Mouse (Mus musculus) forebrain, postnatal 0 days (tissue): ENCODE results near the gene Qk. TPM values are rescaled to one million over a fixed set of nuclear protein-coding genes. Genes with fewer than 3 reads are reported as not detected.

Experiments
- ATAC-seq: fragments of 200-750 bp; cut with Nextera tagmentation; 2 replicates; pipeline ENCODE4 v1.8.0; 2017; ENCODE audit warnings: mild to moderate bottlenecking, moderate library complexity
- DNase-seq: peaks from one replicate; pipeline ENCODE4 v3.0.0-alpha.2; 2015
- H3K27ac ChIP-seq: fragments of 300-500 bp; sonication (generic); 2 replicates; pipeline ENCODE4 v1.5.1; 2014; ENCODE audit warnings: low read depth, mild to moderate bottlenecking, antibody characterized with exemption, low read length, moderate library complexity, mixed read lengths
- H3K27me3 ChIP-seq: fragments of 300-500 bp; sonication (generic); 2 replicates; pipeline ENCODE4 v1.6.1; 2014; ENCODE audit warnings: mild to moderate bottlenecking, low read length, mixed read lengths; ENCODE audit not compliant: insufficient read depth
- H3K36me3 ChIP-seq: fragments of 300-500 bp; sonication (generic); 2 replicates; pipeline ENCODE4 v1.6.1; 2014; ENCODE audit warnings: mild to moderate bottlenecking, moderate library complexity; ENCODE audit not compliant: insufficient read depth
- H3K4me1 ChIP-seq: fragments of 300-500 bp; sonication (generic); 2 replicates; pipeline ENCODE4 v1.6.1; 2014; ENCODE audit warnings: antibody characterized with exemption; ENCODE audit not compliant: insufficient read depth
- H3K4me2 ChIP-seq: fragments of 300-500 bp; sonication (generic); 2 replicates; pipeline ENCODE4 v1.6.1; 2014; ENCODE audit warnings: low read depth, mild to moderate bottlenecking, moderate library complexity
- H3K4me3 ChIP-seq: fragments of 300-500 bp; sonication (generic); 2 replicates; pipeline ENCODE4 v1.5.1; 2014; ENCODE audit warnings: low read depth, low read length, mixed read lengths
- H3K9ac ChIP-seq: fragments of 300-500 bp; sonication (generic); 2 replicates; pipeline ENCODE4 v1.6.1; 2014; ENCODE audit warnings: mild to moderate bottlenecking
- H3K9me3 ChIP-seq: fragments of 300-500 bp; sonication (generic); 2 replicates; pipeline ENCODE4 v1.6.1; 2016; ENCODE audit warnings: low read length
- CTCF ChIP-seq: sonication (generic); IDR thresholded peaks from 2 replicates; pipeline ENCODE4 v1.5.1; 2016; ENCODE audit warnings: antibody characterized with exemption, control low read depth, low read depth
- whole genome bisulfite sequencing: fragments of 180-500 bp; shearing (Covaris S2); extraction: QIAGEN DNeasy Blood & Tissue Kit; methylation state at CpG from one replicate; pipeline ENCODE4 v1.1.7; 2014; 5-methylcytosine and 5-hydroxymethylcytosine counted together
- polyA plus RNA-seq: library from polyadenylated mRNA; unstranded; fragments of >200 nt; fragmentation: Nextera tagmentation; extraction: Ambion mirVana; gene quantifications from 2 replicates; pipeline ENCODE4 v1.2.1, GENCODE M21; 2015
- total RNA-seq: library from RNA; depleted of rRNA; stranded (reverse); fragments of >200 nt; gene quantifications from 2 replicates; pipeline ENCODE4 v1.2.3, GENCODE M21; 2014

The Qk gene
- total and polyA plus RNA-seq, 2 experiments from 2014 or later, result 43.0 to 225 TPM

DNA sequence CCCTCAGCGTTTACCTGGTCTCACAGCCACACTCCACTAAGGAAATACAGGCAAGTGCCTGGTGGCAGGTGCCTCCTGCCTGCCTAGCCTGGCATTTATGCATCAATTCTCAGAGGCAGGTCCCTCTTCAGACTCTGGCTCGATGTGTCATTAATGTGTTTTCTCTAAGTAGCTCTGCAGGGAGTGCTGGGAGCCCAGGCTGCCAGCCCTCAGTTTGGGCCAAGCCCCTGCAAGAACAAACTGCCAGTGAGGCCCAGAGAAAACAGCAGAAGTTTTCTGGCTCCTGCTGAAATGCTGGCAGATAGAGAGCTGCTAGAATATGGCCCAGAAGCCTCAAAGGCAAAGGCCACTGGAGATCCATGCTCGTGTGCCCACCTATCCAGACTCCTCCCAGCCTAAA is 131.2 kb downstream of the Qk start:
- no peak for TF ChIP-seq CTCF
- 57% methylated on average over 3 of the region's 3 CpGs for WGBS
- Histone ChIP-seq H3K36me3 (no peaks in the 10 kb centered on the region), H3K9me3 (no peaks in the 10 kb centered on the region), H3K4me1 (no peaks in the 10 kb centered on the region), H3K27ac (peak overlapping the region; percentile 47; the same call in 1 of the 2 replicates), H3K27me3 (no peaks in the 10 kb centered on the region), H3K9ac (no peak overlapping the region), H3K4me3 (no peak overlapping the region), H3K4me2 (no peak overlapping the region)
- DNase-seq, result no peak
- ATAC-seq, result 0 out of 2 replicates have a peak, but pooled peaks have one; percentile 56

- Histone ChIP-seq H3K9ac (no peak overlapping the region), H3K36me3 (no peaks in the 10 kb centered on the region), H3K4me1 (no peaks in the 10 kb centered on the region), H3K4me3 (no peak overlapping the region), H3K27ac (no peak overlapping the region), H3K9me3 (no peaks in the 10 kb centered on the region), H3K27me3 (no peaks in the 10 kb centered on the region), H3K4me2 (no peak overlapping the region)
- peak; percentile 36 for ATAC-seq
- DNase-seq, result no peak
- 55% methylated on average over 4 of the region's 4 CpGs for WGBS
- no peak for TF ChIP-seq CTCF
Measured at GRCm38 (mm10) chr17:10187431-10188020, 132.1 kb downstream of the Qk start.

GRCm38 (mm10) chr17:10181761-10182160 is 137.9 kb downstream of the Qk start:
- Histone ChIP-seq H3K4me1 (no peaks in the 10 kb centered on the region), H3K27ac (no peak overlapping the region), H3K9ac (no peak overlapping the region), H3K36me3 (no peaks in the 10 kb centered on the region), H3K4me2 (no peak overlapping the region), H3K4me3 (no peak overlapping the region), H3K27me3 (no peaks in the 10 kb centered on the region), H3K9me3 (no peaks in the 10 kb centered on the region)
- DNase-seq (no peak), ATAC-seq (no peak)
- TF ChIP-seq CTCF, result no peak
- WGBS, result 66% methylated on average over 6 of the region's 6 CpGs

- ATAC-seq, result no peak
- Histone ChIP-seq H3K27ac (no peak overlapping the region), H3K4me3 (no peak overlapping the region), H3K27me3 (no peaks in the 10 kb centered on the region), H3K4me1 (no peaks in the 10 kb centered on the region), H3K4me2 (no peak overlapping the region), H3K9ac (no peak overlapping the region), H3K9me3 (no peaks in the 10 kb centered on the region), H3K36me3 (no peaks in the 10 kb centered on the region)
- no peak for TF ChIP-seq CTCF
- 19% methylated on average over 5 of the region's 5 CpGs for WGBS
- DNase-seq, result no peak
Measured at GRCm38 (mm10) chr17:10177096-10177495, 142.6 kb downstream of the Qk start.

- H3K4me2 ChIP-seq, result no peak overlapping the region
- DNase-seq (no peak), ATAC-seq (no peak)
- H3K27ac ChIP-seq, result no peak overlapping the region
- no peak overlapping the region for H3K9ac ChIP-seq
- WGBS, result 91% methylated on average over 3 of the region's 3 CpGs
- H3K27me3 ChIP-seq, result no peaks in the 10 kb centered on the region
- TF ChIP-seq CTCF, result no peak
- no peaks in the 10 kb centered on the region for H3K9me3 ChIP-seq
- H3K36me3 ChIP-seq, result no peaks in the 10 kb centered on the region
- no peak overlapping the region for H3K4me3 ChIP-seq
- H3K4me1 ChIP-seq, result no peaks in the 10 kb centered on the region
Measured at GRCm38 (mm10) chr17:10161258-10161657, 158.4 kb downstream of the Qk start.

- no peaks in the 10 kb centered on the region for H3K36me3 ChIP-seq
- no peak for TF ChIP-seq CTCF
- H3K4me1 ChIP-seq, result no peaks in the 10 kb centered on the region
- WGBS, result 86% methylated on average over 6 of the region's 6 CpGs
- H3K4me3 ChIP-seq, result no peak overlapping the region
- H3K9ac ChIP-seq, result no peak overlapping the region
- ATAC-seq (no peak), DNase-seq (no peak)
- no peaks in the 10 kb centered on the region for H3K9me3 ChIP-seq
- H3K4me2 ChIP-seq, result no peak overlapping the region
- no peaks in the 10 kb centered on the region for H3K27me3 ChIP-seq
- H3K27ac ChIP-seq, result no peak overlapping the region
Measured at GRCm38 (mm10) chr17:10160415-10160814, 159.2 kb downstream of the Qk start.

DNA sequence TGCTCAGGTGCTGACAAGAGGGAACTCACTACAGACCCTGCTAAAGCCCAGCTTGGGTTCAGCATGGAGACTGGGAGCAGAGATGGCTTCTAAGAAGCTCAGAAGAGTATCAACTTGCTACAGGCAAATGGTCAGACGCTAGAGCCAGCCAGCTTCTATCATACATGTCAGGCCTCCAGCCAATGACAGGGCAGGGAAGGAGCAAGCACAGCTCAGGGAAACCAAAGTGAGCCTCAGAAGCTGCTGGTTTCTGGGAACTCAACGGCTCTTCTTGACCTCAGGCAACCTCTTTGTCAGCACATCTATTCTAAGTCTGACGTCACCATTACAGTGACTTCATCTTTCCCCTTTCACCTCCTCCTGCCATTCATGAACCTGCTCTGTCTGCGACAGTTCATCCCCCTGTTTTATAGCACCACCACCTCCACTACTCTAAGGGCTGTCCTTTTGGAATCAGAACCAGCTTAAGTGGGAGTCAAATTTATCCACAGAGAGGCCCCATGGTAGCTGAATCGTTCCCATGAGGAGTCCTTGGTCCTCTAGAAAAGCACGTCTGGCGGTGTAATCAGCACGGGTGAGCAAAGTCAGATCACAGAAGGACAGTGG is 166.7 kb downstream of the Qk start:
- Histone ChIP-seq H3K4me2 (no peak overlapping the region), H3K27me3 (no peaks in the 10 kb centered on the region), H3K4me1 (no peaks in the 10 kb centered on the region), H3K9me3 (no peaks in the 10 kb centered on the region), H3K4me3 (no peak overlapping the region), H3K27ac (no peak overlapping the region), H3K9ac (no peak overlapping the region), H3K36me3 (no peaks in the 10 kb centered on the region)
- DNase-seq (no peak), ATAC-seq (no peak)
- WGBS, result 71% methylated on average over 8 of the region's 8 CpGs
- no peak for TF ChIP-seq CTCF
